Mouse (Mus musculus) intestine, embryonic 16.5 days (tissue): ENCODE results near the gene Lrrc39. TPM values are rescaled to one million over a fixed set of nuclear protein-coding genes. Genes with fewer than 3 reads are reported as not detected.

ENCODE experiments used
- ATAC-seq: fragments of 200-750 bp; cut with Nextera tagmentation; 2 replicates; pipeline ENCODE4 v1.8.0; 2017; ENCODE audit warnings: moderate TSS enrichment, moderate library complexity
- H3K27ac ChIP-seq: fragments of 300-500 bp; sonication (generic); 2 replicates; pipeline ENCODE4 v1.5.1; 2014; ENCODE audit warnings: mild to moderate bottlenecking, low read length
- H3K27me3 ChIP-seq: fragments of 300-500 bp; sonication (generic); replicated peaks from 2 replicates; pipeline ENCODE4 v1.6.1; 2014; ENCODE audit warnings: low read length, control low read depth, mixed read lengths; ENCODE audit not compliant: control insufficient read depth, insufficient read depth
- H3K36me3 ChIP-seq: fragments of 300-500 bp; sonication (generic); 2 replicates; pipeline ENCODE4 v1.6.1; 2014; ENCODE audit warnings: low read length, control low read depth; ENCODE audit not compliant: control insufficient read depth, insufficient read depth
- H3K4me1 ChIP-seq: fragments of 300-500 bp; sonication (generic); 2 replicates; pipeline ENCODE4 v1.6.1; 2014; ENCODE audit warnings: low read length, control low read depth, mixed read lengths; ENCODE audit not compliant: control insufficient read depth, insufficient read depth
- H3K4me2 ChIP-seq: fragments of 300-500 bp; sonication (generic); 2 replicates; pipeline ENCODE4 v1.6.1; 2014; ENCODE audit warnings: low read depth, low read length, control low read depth
- H3K4me3 ChIP-seq: fragments of 300-500 bp; sonication (generic); 2 replicates; pipeline ENCODE4 v1.5.1; 2014; ENCODE audit warnings: mild to moderate bottlenecking, low read length
- H3K9ac ChIP-seq: fragments of 300-500 bp; sonication (generic); 2 replicates; pipeline ENCODE4 v1.6.1; 2014; ENCODE audit warnings: low read depth, low read length
- H3K9me3 ChIP-seq: fragments of 300-500 bp; sonication (generic); 2 replicates; pipeline ENCODE4 v1.6.1; 2016; ENCODE audit warnings: low read length, control low read depth; ENCODE audit not compliant: control insufficient read depth
- WGBS: fragments of 180-500 bp; shearing (Covaris S2); extraction: QIAGEN DNeasy Blood & Tissue Kit; methylation state at CpG from one replicate; pipeline ENCODE4 v1.1.7; 2014; 5-methylcytosine and 5-hydroxymethylcytosine counted together
- polyA plus RNA-seq: library from polyadenylated mRNA; unstranded; fragments of >200 nt; fragmentation: Nextera tagmentation; extraction: Ambion mirVana; gene quantifications from 2 replicates; pipeline ENCODE4 v1.2.1, GENCODE M21; 2015

Gene Lrrc39
- 4.7 and 5.6 TPM in 2 replicates for polyA plus RNA-seq

GRCm38 (mm10) chr3:116562408-116563094 is at the start of gene Lrrc39:
Gene Lrrc39, plus strand, starts transcription at chr3:116562973.
- no peaks in the 10 kb centered on the region for H3K4me1 ChIP-seq
- 50% methylated on average over 7 of the region's 7 CpGs for WGBS
- peak within 1 kb of the TSS; percentile 56; the same call in 1 of the 2 replicates for H3K9ac ChIP-seq
- peak; percentile 98 for ATAC-seq
- peak within 1 kb of the TSS; percentile 11 for H3K27ac ChIP-seq
- H3K4me3 ChIP-seq: peak within 1 kb of the TSS; percentile 25
- H3K4me2 ChIP-seq: peak within 1 kb of the TSS; percentile 5; the same call in 1 of the 2 replicates
- peaks cover 6% of the 10 kb centered on the region; the same call in 1 of the 2 replicates for H3K9me3 ChIP-seq
- H3K36me3 ChIP-seq: no peaks in the 10 kb centered on the region
- H3K27me3 ChIP-seq: no peaks in the 10 kb centered on the region

- ATAC-seq: no peak
- no peaks in the 10 kb centered on the region for H3K4me1 ChIP-seq
- no peak overlapping the region for H3K27ac ChIP-seq
- H3K4me2 ChIP-seq: no peak overlapping the region
- WGBS: 82% methylated on average over 12 of the region's 12 CpGs
- H3K36me3 ChIP-seq: 0 out of 2 replicates have a peak, but pooled peaks cover 2% of the 10 kb centered on the region
- no peak overlapping the region for H3K9ac ChIP-seq
- H3K9me3 ChIP-seq: no peaks in the 10 kb centered on the region
- no peaks in the 10 kb centered on the region for H3K27me3 ChIP-seq
- no peak overlapping the region for H3K4me3 ChIP-seq
These were observed 42.5 kb upstream of the Lrrc39 start for GRCm38 (mm10) chr3:116520141-116520761.

DNA sequence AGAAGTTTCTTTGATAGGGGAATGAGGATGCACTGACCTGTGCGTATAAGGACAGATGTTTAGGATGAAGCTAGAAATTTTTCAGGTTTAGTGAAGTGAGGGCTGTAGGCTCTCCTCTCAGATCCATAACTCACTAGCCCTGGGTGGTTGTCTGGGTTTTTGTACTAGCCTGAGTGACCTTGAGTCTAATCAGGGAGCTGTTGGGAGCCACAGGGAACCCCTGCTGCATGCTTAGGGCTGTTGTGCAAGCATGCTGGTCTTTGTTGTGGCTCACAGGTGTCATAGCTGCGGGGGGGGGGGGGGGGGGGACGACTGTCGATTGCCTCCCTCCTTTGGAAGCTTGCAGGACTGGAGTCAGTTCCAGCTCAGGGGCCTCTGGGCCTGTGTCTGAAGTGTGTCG is 33.0 kb upstream of the Lrrc39 start:
- Histone ChIP-seq H3K36me3 (no peaks in the 10 kb centered on the region), H3K27ac (no peak overlapping the region), H3K9ac (no peak overlapping the region), H3K27me3 (no peaks in the 10 kb centered on the region), H3K9me3 (no peaks in the 10 kb centered on the region), H3K4me2 (no peak overlapping the region), H3K4me1 (no peaks in the 10 kb centered on the region), H3K4me3 (no peak overlapping the region)
- no peak for ATAC-seq
- WGBS: 50% methylated on average over 4 of the region's 5 CpGs

GRCm38 (mm10) chr3:116530826-116531225 is 31.9 kb upstream of the Lrrc39 start:
- no peak for ATAC-seq
- WGBS: 79% methylated on average over 4 of the region's 4 CpGs
- H3K4me2 ChIP-seq: no peak overlapping the region

GRCm38 (mm10) chr3:116536428-116537199 is 26.2 kb upstream of the Lrrc39 start:
- H3K4me1 ChIP-seq: no peaks in the 10 kb centered on the region
- no peak overlapping the region for H3K4me2 ChIP-seq
- H3K27me3 ChIP-seq: no peaks in the 10 kb centered on the region
- peaks cover 6% of the 10 kb centered on the region; the same call in 1 of the 2 replicates for H3K36me3 ChIP-seq
- no peak overlapping the region for H3K27ac ChIP-seq
- WGBS: 44% methylated on average over 16 of the region's 16 CpGs
- no peak overlapping the region for H3K9ac ChIP-seq
- H3K9me3 ChIP-seq: no peaks in the 10 kb centered on the region
- ATAC-seq: peak; percentile 68
- no peak overlapping the region for H3K4me3 ChIP-seq

More at GRCm38 (mm10) chr3:116530826-116531225, 31.9 kb upstream of the Lrrc39 start:
- H3K4me3 ChIP-seq: no peak overlapping the region
- no peaks in the 10 kb centered on the region for H3K9me3 ChIP-seq
- H3K27me3 ChIP-seq: no peaks in the 10 kb centered on the region
- no peak overlapping the region for H3K9ac ChIP-seq
- no peaks in the 10 kb centered on the region for H3K4me1 ChIP-seq
- no peak overlapping the region for H3K27ac ChIP-seq
- no peaks in the 10 kb centered on the region for H3K36me3 ChIP-seq

DNA sequence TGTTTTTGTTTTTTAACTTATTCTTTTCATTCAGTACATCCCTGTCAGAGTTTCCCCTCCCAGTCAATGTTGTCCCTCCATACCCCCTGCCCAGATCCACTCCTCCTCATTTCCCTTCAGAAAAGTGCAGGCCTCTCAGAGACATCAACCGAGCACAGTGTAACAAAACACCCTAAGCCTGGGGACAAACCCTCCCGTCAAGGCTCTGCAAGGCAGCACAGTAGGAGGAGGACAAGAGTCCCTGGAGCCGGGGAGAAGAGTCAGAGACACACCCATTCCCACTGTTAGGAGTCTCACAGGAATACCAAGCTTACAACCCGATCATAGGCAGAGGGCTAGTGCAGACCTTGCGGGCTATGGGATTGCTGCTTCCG is 25.6 kb upstream of the Lrrc39 start:
- Histone ChIP-seq H3K36me3 (peaks cover 6% of the 10 kb centered on the region; the same call in 1 of the 2 replicates), H3K4me3 (no peak overlapping the region), H3K9me3 (no peaks in the 10 kb centered on the region), H3K4me2 (no peak overlapping the region), H3K4me1 (no peaks in the 10 kb centered on the region), H3K9ac (no peak overlapping the region), H3K27me3 (no peaks in the 10 kb centered on the region), H3K27ac (no peak overlapping the region)
- WGBS: 55% methylated on average over 6 of the region's 6 CpGs
- ATAC-seq: no peak

GRCm38 (mm10) chr3:116542070-116542469 is 20.7 kb upstream of the Lrrc39 start:
- Histone ChIP-seq H3K27me3 (no peaks in the 10 kb centered on the region), H3K4me2 (no peak overlapping the region), H3K9ac (no peak overlapping the region), H3K4me3 (no peak overlapping the region), H3K9me3 (no peaks in the 10 kb centered on the region), H3K27ac (no peak overlapping the region), H3K36me3 (peaks cover 6% of the 10 kb centered on the region), H3K4me1 (no peaks in the 10 kb centered on the region)
- 70% methylated on average over 2 of the region's 2 CpGs for WGBS
- ATAC-seq: no peak

DNA sequence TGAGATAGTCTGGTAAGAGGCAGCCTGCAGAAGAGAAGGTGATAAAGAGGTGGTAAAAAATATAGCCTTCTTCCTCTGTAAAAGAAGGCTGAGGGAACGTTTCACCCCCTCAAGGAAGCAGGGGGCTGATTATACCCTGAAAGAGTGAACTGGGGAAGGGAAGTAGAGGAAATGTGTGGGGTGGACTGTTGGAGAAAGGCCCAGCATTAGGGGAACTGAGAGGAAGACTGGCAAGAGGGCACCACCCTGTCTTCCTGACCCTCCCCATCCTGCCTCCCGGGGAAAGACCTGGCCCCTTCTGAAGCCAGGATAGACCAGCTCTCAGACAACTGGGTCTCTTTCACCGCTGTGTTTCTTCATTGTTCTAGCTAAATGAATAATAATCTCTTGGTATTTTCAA is 20.2 kb upstream of the Lrrc39 start:
- Histone ChIP-seq H3K9ac (no peak overlapping the region), H3K9me3 (no peaks in the 10 kb centered on the region), H3K27me3 (no peaks in the 10 kb centered on the region), H3K4me1 (no peaks in the 10 kb centered on the region), H3K4me3 (no peak overlapping the region), H3K27ac (no peak overlapping the region), H3K4me2 (no peak overlapping the region), H3K36me3 (peaks cover 6% of the 10 kb centered on the region)
- 66% methylated on average over 3 of the region's 3 CpGs for WGBS
- ATAC-seq: no peak

DNA sequence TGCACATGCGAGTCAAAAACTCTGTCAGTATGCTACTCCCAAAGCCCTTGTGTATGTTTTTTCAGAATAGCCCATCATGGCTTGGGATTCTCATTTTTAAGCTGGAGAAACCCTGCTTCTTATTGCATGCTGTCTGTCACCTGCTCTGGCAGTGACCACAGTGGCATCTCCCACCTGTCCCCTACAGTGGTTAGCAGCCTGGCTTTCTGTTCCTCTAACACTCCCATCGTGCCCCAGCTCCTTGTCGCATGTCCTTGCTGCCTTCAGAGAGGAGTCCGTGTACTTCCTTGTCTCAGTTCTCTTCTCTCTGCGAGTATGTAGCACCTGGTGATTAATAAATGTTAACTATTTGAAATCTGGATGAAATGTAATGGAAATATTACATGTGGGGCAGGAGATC is 15.3 kb upstream of the Lrrc39 start:
- no peak overlapping the region for H3K4me2 ChIP-seq
- H3K9me3 ChIP-seq: no peaks in the 10 kb centered on the region
- no peak for ATAC-seq
- H3K27ac ChIP-seq: no peak overlapping the region
- no peaks in the 10 kb centered on the region for H3K4me1 ChIP-seq
- H3K9ac ChIP-seq: no peak overlapping the region
- no peak overlapping the region for H3K4me3 ChIP-seq
- no peaks in the 10 kb centered on the region; the same call in 1 of the 2 replicates for H3K36me3 ChIP-seq
- H3K27me3 ChIP-seq: no peaks in the 10 kb centered on the region
- 76% methylated on average over 5 of the region's 5 CpGs for WGBS
